Mouse (Mus musculus) lung, postnatal 0 days (tissue): ENCODE measurements around the gene Fam222a. TPM values are rescaled to one million over a fixed set of nuclear protein-coding genes. Genes with fewer than 3 reads are reported as not detected.

Experiments used
- ATAC-seq: fragments of 200-750 bp; cut with Nextera tagmentation; 2 replicates; pipeline ENCODE4 v1.8.0; 2017; ENCODE audit warnings: moderate library complexity
- DNase-seq: peaks from one replicate; pipeline ENCODE4 v3.0.0-alpha.2; 2016; ENCODE audit warnings: low spot score
- H3K27ac ChIP-seq: fragments of 300-500 bp; sonication (generic); 2 replicates; pipeline ENCODE4 v1.5.1; 2014; ENCODE audit warnings: antibody characterized with exemption, mild to moderate bottlenecking, low read length, mixed read lengths
- H3K27me3 ChIP-seq: fragments of 300-500 bp; sonication (generic); replicated peaks from 2 replicates; pipeline ENCODE4 v1.6.1; 2014; ENCODE audit warnings: low read length, mixed read lengths; ENCODE audit not compliant: insufficient read depth
- H3K36me3 ChIP-seq: fragments of 300-500 bp; sonication (generic); 2 replicates; pipeline ENCODE4 v1.6.1; 2014; ENCODE audit warnings: low read length, mixed read lengths; ENCODE audit not compliant: insufficient read depth
- H3K4me1 ChIP-seq: fragments of 300-500 bp; sonication (generic); 2 replicates; pipeline ENCODE4 v1.6.1; 2014; ENCODE audit warnings: antibody characterized with exemption, low read depth, low read length, mixed read lengths; ENCODE audit not compliant: insufficient read depth
- H3K4me2 ChIP-seq: fragments of 300-500 bp; sonication (generic); replicated peaks from 2 replicates; pipeline ENCODE4 v1.6.1; 2014; ENCODE audit warnings: low read depth, mild to moderate bottlenecking, low read length, moderate library complexity, mixed read lengths
- H3K4me3 ChIP-seq: fragments of 300-500 bp; sonication (generic); 2 replicates; pipeline ENCODE4 v1.5.1; 2014; ENCODE audit warnings: low read depth, low read length
- H3K9ac ChIP-seq: fragments of 300-500 bp; sonication (generic); replicated peaks from 2 replicates; pipeline ENCODE4 v1.6.1; 2014; ENCODE audit warnings: low read depth, mild to moderate bottlenecking
- H3K9me3 ChIP-seq: fragments of 300-500 bp; sonication (generic); 2 replicates; pipeline ENCODE4 v1.6.1; 2016; ENCODE audit warnings: low read length, mixed read lengths
- CTCF ChIP-seq: IDR thresholded peaks from 2 replicates; pipeline ENCODE4 v1.5.1; 2016; ENCODE audit warnings: antibody characterized with exemption, mild to moderate bottlenecking
- EP300 ChIP-seq: IDR thresholded peaks from 2 replicates; pipeline ENCODE4 v1.6.1; 2016; ENCODE audit warnings: antibody characterized with exemption, mild to moderate bottlenecking, control low read depth
- WGBS: fragments of 180-500 bp; shearing (Covaris S2); extraction: QIAGEN DNeasy Blood & Tissue Kit; methylation state at CpG from one replicate; pipeline ENCODE4 v1.1.7; 2014; 5-methylcytosine and 5-hydroxymethylcytosine counted together
- polyA plus RNA-seq: library from polyadenylated mRNA; unstranded; fragments of >200 nt; fragmentation: Nextera tagmentation; extraction: Ambion mirVana; gene quantifications from 2 replicates; pipeline ENCODE4 v1.2.1, GENCODE M21; 2015

Gene Fam222a
- polyA plus RNA-seq, 1 experiment from 2014 or later: 1.9 TPM

DNA sequence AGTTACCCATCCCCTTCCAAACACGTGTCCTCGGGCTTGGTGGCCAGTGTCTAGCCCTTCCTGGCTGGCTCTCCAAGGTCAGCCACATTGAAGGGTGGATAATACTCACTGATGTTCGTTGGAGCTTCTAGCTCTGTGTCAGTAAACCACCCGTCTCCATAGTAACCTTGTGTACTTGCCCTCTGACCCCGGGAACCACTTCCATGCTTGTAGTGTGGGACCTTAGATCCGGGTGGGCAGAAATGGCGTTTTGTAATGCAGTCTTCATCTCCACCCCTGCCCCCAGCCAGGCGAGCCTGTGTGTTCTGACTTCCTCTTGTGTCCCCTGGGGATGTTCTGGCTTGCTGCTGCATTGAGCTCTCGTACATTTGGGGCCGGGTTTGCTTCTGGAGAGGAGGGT lies 28.8 kb downstream of the Fam222a start:
- Histone ChIP-seq H3K9me3 (no peaks in the 10 kb centered on the region), H3K4me1 (peaks cover 34% of the 10 kb centered on the region), H3K27ac (0 out of 2 replicates have a peak overlapping the region, but pooled peaks have one; percentile 6), H3K9ac (no peak overlapping the region), H3K27me3 (no peaks in the 10 kb centered on the region), H3K4me3 (no peak overlapping the region), H3K4me2 (no peak overlapping the region), H3K36me3 (no peaks in the 10 kb centered on the region)
- ATAC-seq (peak; percentile 52), DNase-seq (peak; percentile 68)
- WGBS: 22% methylated on average over 10 of the region's 10 CpGs
- no peak for TF ChIP-seq CTCF
- TF ChIP-seq EP300: no peak

DNA sequence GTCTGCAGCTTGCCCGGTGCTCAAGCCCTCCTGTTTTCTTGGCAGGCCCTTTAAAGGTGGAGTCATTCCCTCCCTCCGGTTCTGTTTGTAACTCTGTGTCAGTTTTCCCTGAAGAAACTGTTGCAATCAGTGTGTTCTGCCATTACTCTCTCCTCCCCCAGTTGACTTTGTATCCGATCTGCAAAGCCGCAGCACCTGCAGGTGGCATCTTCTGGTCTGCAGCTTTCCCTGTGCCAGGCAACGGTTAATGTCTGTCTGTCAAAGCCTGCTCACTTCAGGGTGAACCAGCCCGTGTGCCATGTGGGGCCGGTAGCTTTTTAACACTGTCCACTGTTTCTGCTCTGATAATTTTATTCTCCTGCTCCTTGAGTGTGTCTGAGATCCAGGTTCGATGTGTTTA lies 29.4 kb downstream of the Fam222a start:
- TF ChIP-seq CTCF: no peak
- TF ChIP-seq EP300: no peak
- 26% methylated on average over 8 of the region's 8 CpGs for WGBS
- no peak for DNase-seq
- Histone ChIP-seq H3K9me3 (no peaks in the 10 kb centered on the region), H3K27ac (0 out of 2 replicates have a peak overlapping the region, but pooled peaks have one; percentile 6), H3K36me3 (no peaks in the 10 kb centered on the region), H3K4me1 (peaks cover 31% of the 10 kb centered on the region), H3K4me2 (no peak overlapping the region), H3K9ac (no peak overlapping the region), H3K4me3 (no peak overlapping the region), H3K27me3 (no peaks in the 10 kb centered on the region)
- no peak for ATAC-seq

DNA sequence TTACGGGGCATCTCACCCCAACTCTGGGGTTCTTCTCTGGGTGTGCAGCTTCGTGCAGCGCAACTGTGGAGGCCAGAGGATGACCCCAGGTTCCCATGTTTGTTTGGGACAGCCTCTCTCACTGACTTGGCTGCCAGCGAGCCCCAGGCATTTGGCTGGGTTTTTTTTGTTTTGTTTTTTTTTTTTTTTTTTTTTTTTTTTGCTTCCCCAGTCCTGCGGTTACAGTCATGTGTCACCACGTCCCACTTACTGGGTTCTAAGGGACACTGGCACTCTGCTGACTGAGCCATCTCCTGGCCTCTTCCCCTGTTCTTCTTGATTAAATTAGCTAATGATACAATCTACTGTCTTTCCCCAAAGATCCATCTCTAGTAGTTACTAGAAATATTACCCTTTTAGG lies 29.8 kb downstream of the Fam222a start:
- Histone ChIP-seq H3K4me3 (no peak overlapping the region), H3K27ac (no peak overlapping the region), H3K9ac (no peak overlapping the region), H3K9me3 (no peaks in the 10 kb centered on the region), H3K4me2 (no peak overlapping the region), H3K36me3 (no peaks in the 10 kb centered on the region), H3K4me1 (peaks cover 28% of the 10 kb centered on the region), H3K27me3 (no peaks in the 10 kb centered on the region)
- ATAC-seq (no peak), DNase-seq (no peak)
- 22% methylated on average over 6 of the region's 6 CpGs for WGBS
- no peak for TF ChIP-seq CTCF
- TF ChIP-seq EP300: no peak

DNA sequence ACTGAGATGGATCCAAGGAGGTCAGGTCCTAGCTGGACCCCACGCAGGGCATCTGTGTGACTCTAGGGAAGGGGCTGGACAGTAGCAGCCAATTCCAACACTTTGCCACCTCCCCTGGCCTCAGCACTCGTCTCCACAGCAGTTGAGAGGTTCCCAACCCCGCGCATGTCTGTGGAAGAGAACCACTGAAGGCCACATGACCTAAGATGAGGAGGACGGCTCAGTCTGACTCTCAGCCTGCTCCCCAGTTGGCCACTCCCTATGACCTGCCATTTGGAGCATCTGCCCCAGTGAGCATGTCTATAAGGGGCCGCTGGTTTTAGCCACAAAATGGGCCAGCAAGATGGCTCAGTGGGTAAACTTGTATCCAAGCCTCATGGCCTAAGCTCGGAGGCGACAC lies 34.2 kb downstream of the Fam222a start:
- WGBS: 71% methylated on average over 8 of the region's 8 CpGs
- Histone ChIP-seq H3K27me3 (no peaks in the 10 kb centered on the region), H3K36me3 (no peaks in the 10 kb centered on the region), H3K27ac (no peak overlapping the region), H3K4me3 (no peak overlapping the region), H3K4me2 (no peak overlapping the region), H3K9ac (no peak overlapping the region), H3K9me3 (no peaks in the 10 kb centered on the region), H3K4me1 (no peaks in the 10 kb centered on the region)
- DNase-seq (no peak), ATAC-seq (no peak)
- TF ChIP-seq CTCF (no peak), EP300 (no peak)

DNA sequence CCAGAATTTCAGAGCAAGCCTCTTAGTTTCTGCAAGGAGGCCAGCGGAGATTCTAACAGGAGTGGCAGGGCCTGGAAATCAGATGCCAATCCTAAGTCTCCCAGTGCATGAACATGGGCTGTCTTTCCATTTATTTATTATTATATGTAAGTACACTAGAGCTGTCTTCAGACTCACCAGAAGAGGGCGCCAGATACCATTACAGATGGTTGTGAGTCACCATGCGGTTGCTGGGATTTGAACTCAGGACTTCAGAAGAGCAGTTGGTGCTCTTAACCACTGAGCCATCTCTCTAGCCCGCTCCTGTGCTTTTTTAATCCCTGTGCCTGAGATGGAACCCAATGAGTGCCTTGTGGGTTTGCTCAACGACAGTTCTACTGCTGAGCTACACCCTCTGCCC lies 36.2 kb downstream of the Fam222a start:
- H3K36me3 ChIP-seq: no peaks in the 10 kb centered on the region
- no peak overlapping the region for H3K4me3 ChIP-seq
- 78% methylated on average over 5 of the region's 5 CpGs for WGBS
- peaks cover 8% of the 10 kb centered on the region; the same call in 1 of the 2 replicates for H3K4me1 ChIP-seq
- TF ChIP-seq EP300 (no peak), CTCF (peak; percentile 57)
- no peak for DNase-seq
- no peaks in the 10 kb centered on the region for H3K27me3 ChIP-seq
- H3K27ac ChIP-seq: no peak overlapping the region
- ATAC-seq: no peak
- no peaks in the 10 kb centered on the region for H3K9me3 ChIP-seq
- H3K9ac ChIP-seq: no peak overlapping the region
- no peak overlapping the region for H3K4me2 ChIP-seq

DNA sequence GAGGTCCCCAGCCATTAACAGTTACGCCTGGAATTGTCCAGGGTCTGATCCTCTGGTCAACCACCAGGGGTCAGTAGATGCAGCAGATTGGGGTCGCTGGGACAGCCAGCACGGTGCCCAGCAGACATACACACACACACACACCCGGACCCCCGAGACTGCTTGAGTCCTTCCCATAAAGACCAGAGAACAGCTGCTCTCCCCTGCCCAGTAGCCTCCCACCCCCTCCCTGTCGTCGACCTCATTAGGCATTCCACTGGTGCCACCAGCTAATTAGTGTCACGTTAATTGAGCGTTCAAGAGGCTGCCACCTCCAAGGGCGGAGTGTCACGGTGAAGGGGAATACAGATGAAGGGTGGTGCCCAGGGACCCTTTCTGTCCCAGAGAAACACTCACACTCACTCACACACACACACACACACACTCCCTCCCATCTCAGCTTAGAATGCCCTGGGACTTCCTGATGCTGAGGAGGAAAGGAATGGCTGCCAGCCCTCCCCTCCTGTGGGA lies 37.0 kb downstream of the Fam222a start:
- peak; percentile 78 for TF ChIP-seq CTCF
- TF ChIP-seq EP300: no peak
- Histone ChIP-seq H3K4me1 (peaks cover 8% of the 10 kb centered on the region; the same call in 1 of the 2 replicates), H3K27ac (no peak overlapping the region), H3K36me3 (no peaks in the 10 kb centered on the region), H3K4me3 (no peak overlapping the region), H3K27me3 (no peaks in the 10 kb centered on the region), H3K9ac (no peak overlapping the region), H3K9me3 (no peaks in the 10 kb centered on the region), H3K4me2 (no peak overlapping the region)
- peak; percentile 44; the same call in 1 of the 2 replicates for ATAC-seq
- peak; percentile 54 for DNase-seq
- 32% methylated on average over 11 of the region's 11 CpGs for WGBS

DNA sequence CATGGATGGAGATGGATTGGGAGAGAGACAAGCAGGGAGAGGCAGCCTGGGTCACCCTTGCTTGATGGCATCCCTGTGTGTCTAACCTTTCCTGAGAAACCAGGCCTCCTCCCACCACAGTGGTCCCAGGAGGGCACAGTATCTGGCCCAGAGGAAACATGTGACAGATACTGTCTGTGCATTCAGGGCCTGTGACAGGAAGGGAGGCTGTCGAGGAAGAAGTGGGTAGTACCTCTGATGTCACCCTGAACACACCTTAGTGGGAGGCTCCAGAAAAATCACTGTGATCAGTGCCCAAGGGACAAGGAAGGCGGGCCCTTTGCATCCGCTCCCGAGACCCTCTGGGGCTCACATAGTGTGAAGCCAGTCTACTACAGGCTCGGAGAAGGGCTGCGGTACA lies 38.2 kb downstream of the Fam222a start:
- Histone ChIP-seq H3K9ac (no peak overlapping the region), H3K27me3 (no peaks in the 10 kb centered on the region), H3K36me3 (no peaks in the 10 kb centered on the region), H3K4me1 (peaks cover 8% of the 10 kb centered on the region; the same call in 1 of the 2 replicates), H3K4me2 (no peak overlapping the region), H3K4me3 (no peak overlapping the region), H3K9me3 (no peaks in the 10 kb centered on the region), H3K27ac (no peak overlapping the region)
- DNase-seq (no peak), ATAC-seq (no peak)
- TF ChIP-seq CTCF: no peak
- no peak for TF ChIP-seq EP300
- WGBS: 85% methylated on average over 6 of the region's 6 CpGs
